Mouse (Mus musculus) small intestine, adult 2 months (tissue): ENCODE measurements around the gene H2-K1. TPM values are rescaled to one million over a fixed set of nuclear protein-coding genes. Genes with fewer than 3 reads are reported as not detected.

Experiments used
- H3K27ac ChIP-seq: fragments of 200-500 bp; 2 replicates; pipeline ENCODE4 v1.5.1; 2012; ENCODE audit warnings: low read depth, low read length, control low read depth, inconsistent platforms; ENCODE audit not compliant: insufficient read depth
- H3K27me3 ChIP-seq: fragments of 200-500 bp; 2 replicates; pipeline ENCODE4 v1.6.1; 2012; ENCODE audit warnings: mild to moderate bottlenecking, moderate library complexity, low read length, inconsistent platforms; ENCODE audit not compliant: control insufficient read depth, insufficient read depth
- H3K36me3 ChIP-seq: fragments of 200-500 bp; 2 replicates; pipeline ENCODE4 v1.6.1; 2012; ENCODE audit warnings: mild to moderate bottlenecking, low read length, control low read depth, inconsistent platforms; ENCODE audit not compliant: control insufficient read depth, insufficient read depth
- H3K4me1 ChIP-seq: fragments of 200-500 bp; 2 replicates; pipeline ENCODE4 v1.6.1; 2012; ENCODE audit warnings: low read length, inconsistent platforms, mixed read lengths; ENCODE audit not compliant: control insufficient read depth, insufficient read depth, insufficient read length
- H3K4me3 ChIP-seq: fragments of 200-500 bp; 2 replicates; pipeline ENCODE4 v1.5.1; 2012; ENCODE audit warnings: low read depth, mild to moderate bottlenecking, control low read depth, inconsistent platforms, low read length, moderate library complexity
- CTCF ChIP-seq: fragments of 200-500 bp; IDR thresholded peaks from 2 replicates; pipeline ENCODE4 v1.5.1; 2012; ENCODE audit warnings: low read depth, mild to moderate bottlenecking, control low read depth, inconsistent platforms, low read length, moderate library complexity, mixed read lengths; ENCODE audit not compliant: insufficient replicate concordance, insufficient read length; ENCODE audit errors: extremely low read depth
- POLR2A ChIP-seq: fragments of 200-500 bp; IDR thresholded peaks from 2 replicates; pipeline ENCODE4 v1.6.1; 2012; ENCODE audit warnings: low read depth, mild to moderate bottlenecking, control low read depth, inconsistent platforms, low read length, moderate library complexity
- WGBS: fragments of 180-500 bp; shearing (Covaris S2); methylation state at CpG from one replicate; pipeline ENCODE4 v1.1.7; 2018; 5-methylcytosine and 5-hydroxymethylcytosine counted together
- polyA plus RNA-seq: library from polyadenylated mRNA; depleted of rRNA; stranded (reverse); fragments of >200 nt; gene quantifications from 2 replicates; pipeline ENCODE4 v1.2.3, GENCODE M21; 2012; rRNA removed

The H2-K1 gene
- 2,533 and 6,705 TPM in 2 replicates for polyA plus RNA-seq

GRCm38 (mm10) chr17:34000150-34000537 lies at the start of gene H2-K1:
Gene H2-K1 (minus strand): TSS chr17:34000347.
- Histone ChIP-seq H3K4me3 (peak within 1 kb of the TSS; percentile 79), H3K27ac (peak within 1 kb of the TSS; percentile 95), H3K36me3 (peaks cover 28% of the 10 kb centered on the region), H3K27me3 (no peaks in the 10 kb centered on the region), H3K4me1 (peaks cover 2% of the 10 kb centered on the region; the same call in 1 of the 2 replicates)
- TF ChIP-seq POLR2A, result peak; percentile 100
- no peak for TF ChIP-seq CTCF
- WGBS, result 1% methylated on average over 30 of the region's 30 CpGs

DNA sequence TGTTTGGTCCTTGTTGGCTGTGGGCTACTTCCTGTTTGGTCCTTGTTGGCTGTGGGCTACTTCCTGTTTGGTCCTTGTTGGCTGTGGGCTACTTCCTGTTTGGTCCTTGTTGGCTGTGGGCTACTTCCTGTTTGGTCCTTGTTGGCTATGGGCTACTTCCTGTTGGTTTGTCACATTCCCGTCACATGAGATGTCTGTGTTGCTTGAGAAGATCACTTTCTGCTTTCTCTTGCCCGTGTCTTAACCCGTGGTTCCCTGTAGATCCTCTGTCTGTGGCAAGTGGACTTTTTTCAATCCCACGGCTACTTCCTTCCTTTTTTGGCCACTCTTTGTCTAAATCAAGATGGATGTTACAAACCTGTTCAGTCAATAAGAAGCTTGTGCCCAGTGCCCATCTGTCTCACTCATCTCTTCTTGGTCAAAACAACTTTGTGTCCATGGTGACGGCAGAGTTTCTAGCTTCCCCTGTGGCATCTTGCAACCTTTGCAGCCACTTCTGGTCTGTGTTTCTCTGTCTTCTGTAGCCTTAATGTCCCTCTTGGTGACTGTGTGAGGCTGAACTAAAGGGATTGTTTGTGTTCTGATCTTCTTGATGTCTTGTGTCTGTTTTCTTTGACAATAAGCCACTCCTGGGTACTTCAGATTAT lies 47.4 kb upstream of the H2-K1 start:
- TF ChIP-seq POLR2A (no peak), CTCF (no peak)
- no peaks in the 10 kb centered on the region for H3K36me3 ChIP-seq
- no peak overlapping the region for H3K27ac ChIP-seq
- no peaks in the 10 kb centered on the region for H3K27me3 ChIP-seq
- no peaks in the 10 kb centered on the region for H3K4me1 ChIP-seq
- H3K4me3 ChIP-seq, result no peak overlapping the region
- WGBS, result 85% methylated on average over 5 of the region's 5 CpGs

DNA sequence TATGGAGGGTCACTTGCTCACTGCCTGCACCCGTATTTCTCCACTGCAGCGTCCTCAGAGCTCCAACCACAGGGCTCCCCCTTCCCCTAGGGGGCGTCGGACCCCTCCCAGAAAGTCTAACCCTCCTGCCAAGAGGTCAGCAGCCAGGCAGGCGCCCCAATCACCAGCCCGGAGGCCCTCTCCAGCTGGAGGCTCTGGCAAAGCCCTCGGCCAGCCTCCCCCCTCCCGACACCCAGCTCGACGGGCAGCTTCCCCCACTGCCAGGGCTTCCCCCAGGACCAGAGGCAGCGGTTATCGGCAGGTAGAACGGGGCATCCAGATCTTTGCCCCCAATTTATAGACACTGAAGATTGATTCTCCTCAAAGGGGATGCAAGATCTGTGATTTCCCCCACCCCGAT lies 45.8 kb upstream of the H2-K1 start:
- no peak for TF ChIP-seq CTCF
- no peak for TF ChIP-seq POLR2A
- no peak overlapping the region for H3K4me3 ChIP-seq
- 78% methylated on average over 14 of the region's 14 CpGs for WGBS
- H3K4me1 ChIP-seq, result no peaks in the 10 kb centered on the region
- no peaks in the 10 kb centered on the region for H3K27me3 ChIP-seq
- H3K36me3 ChIP-seq, result no peaks in the 10 kb centered on the region
- no peak overlapping the region for H3K27ac ChIP-seq

DNA sequence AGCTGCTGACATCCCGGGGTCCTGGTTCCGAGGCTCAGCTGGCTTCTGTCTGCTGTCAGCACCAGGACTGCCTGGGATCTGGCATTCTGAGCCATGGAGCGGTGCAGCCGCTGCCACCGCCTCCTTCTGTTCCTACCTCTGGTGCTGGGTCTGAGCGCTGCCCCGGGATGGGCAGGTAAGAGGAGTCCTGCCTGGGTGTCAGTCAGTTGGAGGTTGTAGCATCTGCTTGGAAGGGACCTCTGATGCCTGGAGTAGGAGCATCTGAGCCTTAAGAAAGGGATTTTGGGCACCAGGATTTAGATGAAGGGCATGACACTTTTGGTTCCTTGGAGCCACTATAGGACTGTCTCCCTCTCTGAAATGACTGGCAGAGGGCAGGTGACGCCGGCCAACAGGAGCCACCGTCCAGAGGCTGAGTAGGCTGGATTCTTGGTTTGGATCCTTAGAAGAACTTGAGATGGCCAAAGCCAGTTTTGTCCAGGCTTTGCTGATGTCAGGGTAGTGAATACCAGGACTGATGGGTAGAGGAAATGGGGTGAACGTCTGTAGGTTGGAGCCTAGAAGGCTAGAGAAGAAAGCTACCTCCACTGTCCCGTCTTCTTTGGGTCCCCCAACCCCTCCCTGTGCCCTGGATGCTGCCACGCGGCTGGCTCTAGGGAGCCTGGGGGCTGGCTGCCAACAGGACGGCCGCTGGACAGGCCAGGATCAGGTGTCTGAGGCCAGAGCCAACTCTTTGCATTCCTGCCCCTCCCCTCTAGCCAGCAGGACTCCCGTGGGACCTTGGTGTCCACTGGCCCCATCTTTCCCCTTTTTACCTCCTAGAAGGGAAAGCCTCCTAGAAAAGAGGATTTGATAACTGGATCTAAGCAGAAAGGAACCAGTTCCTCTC lies 39.7 kb upstream of the H2-K1 start:
- H3K4me3 ChIP-seq, result no peak overlapping the region
- H3K27ac ChIP-seq, result no peak overlapping the region
- TF ChIP-seq POLR2A (no peak), CTCF (no peak)
- peaks cover 11% of the 10 kb centered on the region for H3K27me3 ChIP-seq
- H3K36me3 ChIP-seq, result peaks cover 25% of the 10 kb centered on the region
- WGBS, result 15% methylated on average over 17 of the region's 17 CpGs
- peaks cover 10% of the 10 kb centered on the region for H3K4me1 ChIP-seq

DNA sequence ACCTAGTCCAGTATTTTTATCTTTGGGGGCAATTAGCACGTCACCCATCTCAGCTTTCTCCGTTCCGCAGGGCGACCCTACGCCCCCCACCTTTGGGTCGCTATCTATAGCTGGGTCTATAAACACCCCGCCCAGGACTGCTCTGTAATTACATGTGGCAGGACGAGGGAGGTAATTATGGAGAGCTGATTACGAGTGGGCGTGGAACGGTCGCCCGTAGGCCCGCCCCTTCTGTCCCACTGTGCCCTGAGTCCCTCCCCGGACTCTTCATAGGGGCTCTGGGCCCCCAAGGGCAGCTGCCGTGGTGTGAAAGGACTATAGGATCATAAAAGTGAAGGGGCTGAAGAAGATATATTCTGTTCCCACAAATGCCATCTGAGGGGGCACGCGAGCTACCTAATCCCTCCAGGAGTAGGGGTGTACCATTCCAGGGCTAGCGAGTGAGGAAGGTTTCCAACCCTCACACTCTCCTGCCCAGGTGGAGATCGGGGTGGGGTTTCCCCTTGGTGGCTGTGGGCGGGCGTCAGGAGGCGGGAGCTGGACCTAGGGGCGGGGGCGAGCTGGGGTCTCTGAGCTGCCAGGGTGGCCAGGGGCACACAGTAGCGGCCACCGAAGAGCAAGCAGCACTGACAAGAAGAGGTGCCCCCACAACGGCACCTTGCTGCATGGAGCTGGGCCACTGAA lies 38.9 kb upstream of the H2-K1 start, which contains the start of gene Col11a2:
Gene Col11a2, plus strand, starts transcription at position 560 of the 684 bp plus-strand sequence.
- no peak for TF ChIP-seq CTCF
- TF ChIP-seq POLR2A, result no peak
- peaks cover 11% of the 10 kb centered on the region for H3K27me3 ChIP-seq
- H3K27ac ChIP-seq, result no peak within 1 kb of the TSS
- H3K4me3 ChIP-seq, result peak within 1 kb of the TSS; percentile 36
- WGBS, result 6% methylated on average over 28 of the region's 28 CpGs
- peaks cover 28% of the 10 kb centered on the region for H3K36me3 ChIP-seq
- H3K4me1 ChIP-seq, result peaks cover 10% of the 10 kb centered on the region

GRCm38 (mm10) chr17:34038440-34038839 lies 38.3 kb upstream of the H2-K1 start:
- H3K4me3 ChIP-seq, result peak overlapping the region; percentile 36
- peaks cover 10% of the 10 kb centered on the region for H3K4me1 ChIP-seq
- TF ChIP-seq POLR2A (no peak), CTCF (no peak)
- no peak overlapping the region for H3K27ac ChIP-seq
- 8% methylated on average over 21 of the region's 21 CpGs for WGBS
- H3K27me3 ChIP-seq, result peaks cover 11% of the 10 kb centered on the region
- peaks cover 28% of the 10 kb centered on the region for H3K36me3 ChIP-seq

DNA sequence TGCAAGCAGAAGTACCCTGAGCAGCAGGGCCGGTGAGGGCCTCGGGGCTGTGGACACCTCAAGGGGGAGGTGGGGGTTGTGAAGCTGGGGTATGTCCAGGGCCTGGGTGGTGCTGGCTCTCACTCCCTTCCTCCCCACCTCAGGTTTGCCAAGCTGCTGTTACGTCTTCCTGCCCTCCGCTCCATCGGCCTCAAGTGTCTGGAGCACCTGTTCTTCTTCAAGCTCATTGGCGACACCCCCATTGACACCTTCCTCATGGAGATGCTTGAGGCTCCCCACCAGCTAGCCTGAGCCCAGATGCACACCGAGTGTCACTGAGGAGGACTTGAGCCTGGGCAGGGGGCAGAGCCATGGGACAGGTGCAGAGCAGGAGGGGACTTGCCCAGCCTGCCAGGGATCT lies 37.1 kb upstream of the H2-K1 start:
- 90% methylated on average over 7 of the region's 7 CpGs for WGBS
- peaks cover 28% of the 10 kb centered on the region for H3K36me3 ChIP-seq
- peaks cover 11% of the 10 kb centered on the region for H3K27me3 ChIP-seq
- TF ChIP-seq CTCF, result no peak
- no peak overlapping the region for H3K4me3 ChIP-seq
- H3K4me1 ChIP-seq, result peaks cover 14% of the 10 kb centered on the region
- H3K27ac ChIP-seq, result no peak overlapping the region
